Mouse (Mus musculus): ENCODE measurements at regions not wholly inside any gene's neighbourhood (a gene's known extent, or its start where the extent isn't known, plus 50 kb on each side); places are given as distances from the start of the nearest gene placed in this dataset.

GRCm38 (mm10) chr6:18674584-18675250, 160.1 kb upstream of the Cttnbp2 start:
- no peak for DNase-seq (ENCODE audit: low read depth, low spot score)

DNA sequence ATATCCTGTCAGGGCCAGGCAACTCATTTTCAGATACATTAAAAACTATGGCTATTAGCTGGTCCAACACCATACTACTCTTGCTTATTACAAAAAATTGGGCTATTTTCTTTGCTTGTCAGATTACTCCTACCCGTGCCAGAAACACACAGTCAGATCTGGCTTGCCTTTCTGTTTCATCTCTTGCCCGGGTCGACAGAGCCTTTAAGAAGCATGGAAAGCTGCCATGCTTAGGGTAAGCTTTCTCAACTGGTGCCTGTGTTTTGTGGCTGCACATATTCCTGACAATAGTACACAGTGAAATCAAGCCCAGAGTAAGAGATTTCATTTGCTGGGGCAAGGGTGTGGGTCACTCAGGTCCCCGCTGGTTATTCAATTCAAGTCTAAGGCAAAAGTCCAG, 162.5 kb upstream of the Cttnbp2 start:
- no peak for DNase-seq (ENCODE audit: low read depth, low spot score)

DNA sequence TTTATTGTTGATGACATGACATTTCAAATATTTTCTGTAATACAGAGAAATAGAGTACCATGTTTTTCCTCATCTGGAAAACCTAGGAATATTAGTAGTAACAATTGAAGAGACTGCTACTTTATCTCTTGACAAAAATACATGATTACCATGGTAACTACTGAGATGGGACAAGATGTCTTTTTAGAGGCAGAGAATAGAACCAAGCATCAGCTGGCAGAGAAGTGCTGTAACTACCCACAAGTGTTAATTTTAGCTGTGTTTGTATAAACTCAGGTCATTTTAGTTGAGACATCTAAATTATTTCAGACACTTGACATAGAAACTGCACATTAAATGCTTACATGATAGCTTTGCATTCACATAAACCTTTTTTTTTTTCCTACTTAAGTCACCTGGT, 166.1 kb upstream of the Cttnbp2 start:
- peak; percentile 87 for DNase-seq (ENCODE audit: low read depth, low spot score)

- no peak for DNase-seq (ENCODE audit: low read depth, low spot score)
Measured at GRCm38 (mm10) chr6:18682043-18682442, 166.3 kb upstream of the Lsm8 start.

DNA sequence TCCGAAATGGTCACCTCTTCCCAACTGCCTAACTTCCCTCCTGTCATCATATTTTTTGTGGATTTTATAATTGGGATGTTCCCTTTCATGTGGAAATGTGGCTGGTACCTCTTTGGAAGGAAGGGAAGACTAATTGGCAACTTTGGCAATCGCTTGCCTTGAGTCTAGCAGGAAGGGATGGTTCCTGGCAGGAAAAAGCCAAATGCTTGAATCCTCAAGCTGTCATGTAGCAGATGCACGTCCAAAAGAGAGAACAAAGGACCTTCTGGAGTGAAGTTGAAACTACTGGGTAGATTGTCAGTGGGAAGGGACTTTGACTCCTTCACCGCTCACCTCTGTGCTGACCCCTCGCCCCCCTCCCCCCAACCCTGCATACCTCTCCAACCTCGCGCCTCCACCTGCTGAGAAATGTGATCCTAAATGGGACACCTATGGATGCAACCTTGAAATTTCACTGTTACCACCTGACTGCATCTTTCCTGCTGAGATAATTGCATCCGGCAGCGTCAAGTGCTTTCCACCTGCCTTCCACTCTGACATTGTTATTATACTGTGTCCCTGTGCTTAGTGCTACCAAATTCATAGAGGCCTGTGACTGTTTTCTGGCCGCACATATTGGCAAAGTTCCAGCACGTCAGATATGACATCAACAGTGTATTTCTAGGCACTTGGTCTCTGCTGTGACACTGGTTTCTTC, 159.6 kb upstream of the Lsm8 start:
- DNase-seq (ENCODE audit: low read depth, low spot score), result peak; percentile 38

GRCm38 (mm10) chr6:18697536-18697935, 150.8 kb upstream of the Lsm8 start:
- no peak for DNase-seq (ENCODE audit: low read depth, low spot score)

- DNase-seq (ENCODE audit: low read depth, low spot score), result peak; percentile 19
Measured at GRCm38 (mm10) chr6:18698989-18699728, 149.2 kb upstream of the Lsm8 start.

GRCm38 (mm10) chr6:18699729-18700386, 148.5 kb upstream of the Lsm8 start:
- DNase-seq (ENCODE audit: low read depth, low spot score), result no peak

DNA sequence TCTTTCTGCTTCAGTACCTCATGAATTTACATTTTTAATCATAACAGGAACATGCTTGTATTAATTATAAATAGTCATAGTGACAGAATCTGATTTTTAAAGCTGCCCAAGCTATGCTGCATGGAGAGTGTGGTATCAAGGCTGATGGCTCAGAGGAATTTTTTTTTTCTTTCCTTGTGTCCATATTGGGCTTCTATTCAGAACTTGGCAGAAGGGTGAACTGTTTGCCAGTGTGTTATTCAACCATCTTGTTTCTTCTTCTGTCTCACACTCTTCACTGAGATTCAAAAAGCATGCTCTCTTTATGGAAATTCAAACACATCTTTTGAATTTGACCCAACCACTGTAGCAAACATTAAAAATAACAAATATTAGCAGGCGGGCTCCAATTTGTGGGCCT, 137.6 kb upstream of the Lsm8 start:
- peak; percentile 13 for DNase-seq (ENCODE audit: low read depth, low spot score)

DNA sequence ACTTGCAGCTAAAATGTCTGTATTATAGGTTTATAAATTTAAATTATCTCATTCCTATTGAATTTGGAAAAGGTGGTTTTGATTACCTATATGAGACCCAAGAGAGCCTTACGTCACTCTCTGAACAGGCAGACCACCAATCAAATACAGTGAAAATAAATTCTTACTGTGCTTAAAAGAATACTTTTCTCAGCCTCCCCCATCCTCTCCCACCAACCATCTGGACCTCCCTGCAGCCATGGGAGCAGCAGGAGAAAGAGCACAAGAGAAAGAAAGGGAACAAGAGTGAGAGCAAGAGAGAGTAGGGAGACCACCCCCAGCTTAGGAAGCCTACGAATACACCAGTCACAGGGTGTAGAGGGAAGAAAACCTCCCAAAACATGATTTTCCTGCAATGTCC, 99.5 kb upstream of the Lsm8 start:
- DNase-seq (ENCODE audit: low read depth, low spot score), result peak; percentile 65

GRCm38 (mm10) chr6:18764536-18764935, 83.8 kb upstream of the Lsm8 start:
- DNase-seq (ENCODE audit: low read depth, low spot score), result no peak

DNA sequence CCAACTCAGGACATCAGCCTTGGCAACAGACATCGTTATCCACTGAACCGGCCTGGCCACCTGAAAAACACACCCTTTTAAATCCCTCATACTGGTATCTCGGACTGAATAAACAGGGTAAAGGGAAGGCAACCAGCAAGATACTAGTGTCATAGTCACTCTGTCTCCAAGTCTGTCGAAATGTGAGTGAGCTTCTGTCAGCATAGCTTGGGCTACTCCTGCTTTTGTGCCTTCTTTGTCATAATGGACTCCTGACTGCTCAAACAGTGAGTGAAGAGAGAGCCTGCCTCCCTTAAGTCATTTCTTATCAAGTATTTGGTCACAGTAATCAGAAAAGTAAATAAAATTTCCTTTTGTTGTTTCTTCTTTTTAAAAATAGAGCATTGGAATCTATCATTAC, 53.0 kb upstream of the Lsm8 start:
- no peak for DNase-seq (ENCODE audit: low read depth, low spot score)

GRCm38 (mm10) chr6:18795847-18796246, 52.5 kb upstream of the Lsm8 start:
- no peak for DNase-seq (ENCODE audit: low read depth, low spot score)

GRCm38 (mm10) chr6:18796540-18796939, 51.8 kb upstream of the Lsm8 start:
- no peak for DNase-seq (ENCODE audit: low read depth, low spot score)

All from telencephalon, adult 2 months (tissue).